Mouse (Mus musculus): ENCODE measurements around the gene Ltv1. TPM values are rescaled to one million over a fixed set of nuclear protein-coding genes. Genes with fewer than 3 reads are reported as not detected.
A peak's percentile ranks its signal among the peaks of the same experiment; 100 is the strongest.
"Not testable (repeated sequence)": the region's sequence is repeated elsewhere in the genome, so short reads cannot be mapped to it uniquely, and the experiment has no call there.

Ltv1 gene
- total and polyA plus RNA-seq, 3 experiments, result 11.5 to 22.9 (median 22.8) TPM

GRCm38 (mm10) chr10:13201741-13202293, 8.8 kb upstream of the Ltv1 start:
- Histone ChIP-seq H3K4me3 (no peak overlapping the region), H3K27ac (no peak overlapping the region), H3K79me2 (replicated peaks; ENCODE audit: control insufficient read depth, insufficient read depth, low read length) (no peaks in the 10 kb centered on the region), H3K27me3 (ENCODE audit: control insufficient read depth, insufficient read depth, low read length) (no peaks in the 10 kb centered on the region), H3K36me3 (ENCODE audit: control insufficient read depth, insufficient read depth, low read length) (no peaks in the 10 kb centered on the region), H3K9ac (ENCODE audit: low read depth, low read length) (no peak overlapping the region), H3K4me1 (ENCODE audit: control insufficient read depth, insufficient read depth, low read length) (no peaks in the 10 kb centered on the region)
- WGBS, result 84% methylated on average over 6 of the region's 6 CpGs
- intact Hi-C loops (cut with DNase I), result no loop called here
- no peak for DNase-seq
- TF ChIP-seq POLR2A (IDR thresholded peaks at IDR 0.05; ENCODE audit: insufficient read depth, low read depth, low read length) (no peak), CTCF (IDR thresholded peaks at IDR 0.05) (no peak), EP300 (IDR thresholded peaks at IDR 0.05; ENCODE audit: insufficient read depth, low read depth, low read length) (no peak)

- Histone ChIP-seq H3K79me2 (replicated peaks; ENCODE audit: control insufficient read depth, insufficient read depth, low read length) (no peaks in the 10 kb centered on the region), H3K36me3 (ENCODE audit: control insufficient read depth, insufficient read depth, low read length) (no peaks in the 10 kb centered on the region), H3K4me1 (ENCODE audit: control insufficient read depth, insufficient read depth, low read length) (no peaks in the 10 kb centered on the region), H3K27ac (no peak overlapping the region), H3K27me3 (ENCODE audit: control insufficient read depth, insufficient read depth, low read length) (no peaks in the 10 kb centered on the region), H3K9ac (ENCODE audit: low read depth, low read length) (no peak overlapping the region), H3K4me3 (no peak overlapping the region)
- intact Hi-C loops (cut with DNase I), result no loop called here
- WGBS, result 94% methylated on average over 3 of the region's 3 CpGs
- TF ChIP-seq EP300 (IDR thresholded peaks at IDR 0.05; ENCODE audit: insufficient read depth, low read depth, low read length), result no peak
- no peak for TF ChIP-seq POLR2A (IDR thresholded peaks at IDR 0.05; ENCODE audit: insufficient read depth, low read depth, low read length)
- TF ChIP-seq CTCF (IDR thresholded peaks at IDR 0.05), result no peak
- DNase-seq, result no peak
These were observed 7.9 kb upstream of the Ltv1 start for GRCm38 (mm10) chr10:13200862-13201261.

- no peaks in the 10 kb centered on the region for H3K27me3 ChIP-seq (ENCODE audit: control insufficient read depth, insufficient read depth, low read length)
- 92% methylated on average over 1 of the region's 1 CpGs for WGBS
- H3K79me2 ChIP-seq (replicated peaks; ENCODE audit: control insufficient read depth, insufficient read depth, low read length), result no peaks in the 10 kb centered on the region
- intact Hi-C loops (cut with DNase I), result no loop called here
- no peak overlapping the region for H3K4me3 ChIP-seq
- no peak overlapping the region for H3K27ac ChIP-seq
- TF ChIP-seq POLR2A (IDR thresholded peaks at IDR 0.05; ENCODE audit: insufficient read depth, low read depth, low read length) (no peak), EP300 (IDR thresholded peaks at IDR 0.05; ENCODE audit: insufficient read depth, low read depth, low read length) (no peak), CTCF (IDR thresholded peaks at IDR 0.05) (no peak)
- H3K9ac ChIP-seq (ENCODE audit: low read depth, low read length), result no peak overlapping the region
- H3K4me1 ChIP-seq (ENCODE audit: control insufficient read depth, insufficient read depth, low read length), result no peaks in the 10 kb centered on the region
- no peak for DNase-seq
- no peaks in the 10 kb centered on the region for H3K36me3 ChIP-seq (ENCODE audit: control insufficient read depth, insufficient read depth, low read length)
These were observed 6.3 kb upstream of the Ltv1 start for GRCm38 (mm10) chr10:13199234-13199633.

GRCm38 (mm10) chr10:13196872-13197507, 4.0 kb upstream of the Ltv1 start:
- Histone ChIP-seq H3K79me2 (replicated peaks; ENCODE audit: control insufficient read depth, insufficient read depth, low read length) (no peaks in the 10 kb centered on the region), H3K27me3 (ENCODE audit: control insufficient read depth, insufficient read depth, low read length) (no peaks in the 10 kb centered on the region), H3K27ac (no peak overlapping the region), H3K4me3 (no peak overlapping the region), H3K4me1 (ENCODE audit: control insufficient read depth, insufficient read depth, low read length) (no peaks in the 10 kb centered on the region; the same call in 1 of the 2 replicates), H3K9ac (ENCODE audit: low read depth, low read length) (no peak overlapping the region), H3K36me3 (ENCODE audit: control insufficient read depth, insufficient read depth, low read length) (no peaks in the 10 kb centered on the region)
- no peak for TF ChIP-seq POLR2A (IDR thresholded peaks at IDR 0.05; ENCODE audit: insufficient read depth, low read depth, low read length)
- TF ChIP-seq EP300 (IDR thresholded peaks at IDR 0.05; ENCODE audit: insufficient read depth, low read depth, low read length), result no peak
- TF ChIP-seq CTCF (IDR thresholded peaks at IDR 0.05), result no peak
- 66% methylated on average over 8 of the region's 8 CpGs for WGBS
- no peak for DNase-seq
- intact Hi-C loops (cut with DNase I), result no loop called here

- H3K9ac ChIP-seq (ENCODE audit: low read depth, low read length); H3K36me3 ChIP-seq (ENCODE audit: control insufficient read depth, insufficient read depth, low read length); DNase-seq; H3K79me2 ChIP-seq (replicated peaks; ENCODE audit: control insufficient read depth, insufficient read depth, low read length); H3K27ac ChIP-seq; H3K27me3 ChIP-seq (ENCODE audit: control insufficient read depth, insufficient read depth, low read length); H3K4me1 ChIP-seq (ENCODE audit: control insufficient read depth, insufficient read depth, low read length): not testable (repeated sequence)
- 91% methylated on average over 7 of the region's 7 CpGs for WGBS
- intact Hi-C loops (cut with DNase I), result loop anchor here (5.0 kb wide), 2 partner anchors 134 to 186 kb away; partner anchors contain the start of gene Sf3b5
- H3K4me3 ChIP-seq, result peak overlapping the region; percentile 81; the same call in 1 of the 2 replicates
These were observed 528 bp upstream of the Ltv1 start for GRCm38 (mm10) chr10:13193496-13193895.

- intact Hi-C loops (cut with DNase I), result loop anchor here (5.0 kb wide), 2 partner anchors 137 to 183 kb away; partner anchors contain the start of gene Sf3b5
- Histone ChIP-seq H3K27ac (no peak overlapping the region), H3K36me3 (ENCODE audit: control insufficient read depth, insufficient read depth, low read length) (no peaks in the 10 kb centered on the region), H3K79me2 (replicated peaks; ENCODE audit: control insufficient read depth, insufficient read depth, low read length) (no peaks in the 10 kb centered on the region), H3K9ac (ENCODE audit: low read depth, low read length) (no peak overlapping the region), H3K4me3 (no peak overlapping the region), H3K4me1 (ENCODE audit: control insufficient read depth, insufficient read depth, low read length) (no peaks in the 10 kb centered on the region; the same call in 1 of the 2 replicates), H3K27me3 (ENCODE audit: control insufficient read depth, insufficient read depth, low read length) (no peaks in the 10 kb centered on the region)
- WGBS, result 89% methylated on average over 5 of the region's 5 CpGs
- no peak for DNase-seq
- TF ChIP-seq EP300 (IDR thresholded peaks at IDR 0.05; ENCODE audit: insufficient read depth, low read depth, low read length), result no peak
- TF ChIP-seq CTCF (IDR thresholded peaks at IDR 0.05), result no peak
- no peak for TF ChIP-seq POLR2A (IDR thresholded peaks at IDR 0.05; ENCODE audit: insufficient read depth, low read depth, low read length)
These were observed 3.1 kb downstream of the Ltv1 start for GRCm38 (mm10) chr10:13189881-13190280.

Measured in heart, adult 2 months (tissue).